Mouse (Mus musculus): ENCODE results near the gene Nrbf2. TPM values are rescaled to one million over a fixed set of nuclear protein-coding genes. Genes with fewer than 3 reads are reported as not detected.
A peak's percentile ranks its signal among the peaks of the same experiment; 100 is the strongest.

The Nrbf2 gene
- polyA plus RNA-seq, 1 experiment from 2014 or later, result 35.6 TPM

GRCm38 (mm10) chr10:67311277-67311959, 26.3 kb upstream of the Nrbf2 start:
- Histone ChIP-seq H3K27ac (0 out of 2 replicates have a peak overlapping the region, but pooled peaks have one; percentile 73), H3K4me1 (peaks cover 14% of the 10 kb centered on the region), H3K4me3 (replicated peaks) (no peak overlapping the region), H3K4me2 (peak overlapping the region; percentile 32; the same call in 1 of the 2 replicates), H3K36me3 (no peaks in the 10 kb centered on the region), H3K9ac (no peak overlapping the region), H3K27me3 (no peaks in the 10 kb centered on the region), H3K9me3 (replicated peaks) (no peaks in the 10 kb centered on the region)
- peak; percentile 84 for ATAC-seq (replicated peaks; ENCODE audit: low FRiP score)
- 14% methylated on average over 9 of the region's 9 CpGs for WGBS

DNA sequence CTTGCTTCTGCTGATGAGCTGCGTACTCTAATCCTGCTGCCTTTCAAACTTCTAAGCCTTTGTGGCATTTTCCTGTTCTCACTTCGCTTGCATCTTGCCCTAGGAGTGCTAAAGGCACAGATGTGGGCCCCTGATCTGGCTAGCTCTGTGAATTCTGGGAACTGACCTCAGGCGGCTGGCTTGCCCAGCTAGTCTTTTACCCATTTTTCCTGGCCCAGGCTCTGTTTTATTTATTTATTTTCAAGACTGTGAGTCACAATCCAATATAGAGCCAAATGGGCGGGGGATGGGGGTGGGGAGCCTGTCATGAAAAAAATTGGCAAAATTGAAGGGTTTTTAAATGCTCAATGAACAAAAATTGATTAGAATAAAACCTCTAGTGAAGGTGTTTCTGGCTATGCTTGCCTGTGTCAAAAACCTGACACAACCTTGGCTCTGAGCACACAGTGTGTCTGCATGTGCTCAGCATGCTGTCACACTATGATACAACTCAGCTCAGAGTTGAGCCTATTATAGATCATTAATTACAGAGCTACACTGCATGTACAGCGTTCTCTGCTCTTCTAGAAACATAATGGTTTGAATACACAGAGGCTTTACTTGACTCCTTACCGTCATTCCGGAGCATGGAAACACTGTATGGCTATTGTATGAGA, 24.5 kb upstream of the Nrbf2 start:
- H3K36me3 ChIP-seq, result no peaks in the 10 kb centered on the region
- WGBS, result 87% methylated on average over 7 of the region's 7 CpGs
- H3K4me1 ChIP-seq, result peaks cover 14% of the 10 kb centered on the region
- H3K4me2 ChIP-seq, result no peak overlapping the region
- H3K27ac ChIP-seq, result no peak overlapping the region
- ATAC-seq (replicated peaks; ENCODE audit: low FRiP score), result no peak
- no peaks in the 10 kb centered on the region for H3K27me3 ChIP-seq
- H3K9me3 ChIP-seq (replicated peaks), result no peaks in the 10 kb centered on the region
- no peak overlapping the region for H3K4me3 ChIP-seq (replicated peaks)
- H3K9ac ChIP-seq, result no peak overlapping the region

- no peak for ATAC-seq (replicated peaks; ENCODE audit: low FRiP score)
- no peaks in the 10 kb centered on the region for H3K27me3 ChIP-seq
- H3K36me3 ChIP-seq, result no peaks in the 10 kb centered on the region
- H3K9me3 ChIP-seq (replicated peaks), result no peaks in the 10 kb centered on the region
- WGBS, result 29% methylated on average over 2 of the region's 2 CpGs
- peaks cover 3% of the 10 kb centered on the region; the same call in 1 of the 2 replicates for H3K4me1 ChIP-seq
- H3K27ac ChIP-seq, result no peak overlapping the region
- H3K9ac ChIP-seq, result no peak overlapping the region
- no peak overlapping the region for H3K4me3 ChIP-seq (replicated peaks)
- no peak overlapping the region for H3K4me2 ChIP-seq
Observed at GRCm38 (mm10) chr10:67302340-67302739, 17.2 kb upstream of the Nrbf2 start.

DNA sequence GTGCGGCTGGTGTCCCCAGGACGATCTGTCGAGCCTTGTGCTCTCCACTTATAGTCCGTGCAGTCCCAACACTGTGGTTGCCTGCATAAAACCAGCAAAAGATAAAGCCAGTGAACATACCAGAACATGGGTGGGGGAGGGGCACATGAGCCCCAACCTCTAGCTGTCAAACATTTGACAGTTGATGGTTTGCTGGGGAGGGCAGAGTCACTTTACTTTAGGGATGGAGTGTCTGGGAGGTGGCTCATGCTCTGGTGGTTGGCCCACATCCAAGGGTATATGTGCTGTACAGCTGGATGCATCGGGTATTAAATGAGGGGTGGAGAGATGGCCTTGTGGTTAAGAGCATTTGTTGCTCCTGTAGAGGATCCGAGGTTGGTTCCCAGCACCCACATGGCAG, 15.9 kb upstream of the Nrbf2 start:
- Histone ChIP-seq H3K4me1 (peaks cover 3% of the 10 kb centered on the region; the same call in 1 of the 2 replicates), H3K4me2 (no peak overlapping the region), H3K27ac (no peak overlapping the region), H3K9me3 (replicated peaks) (no peaks in the 10 kb centered on the region), H3K9ac (no peak overlapping the region), H3K4me3 (replicated peaks) (no peak overlapping the region), H3K36me3 (no peaks in the 10 kb centered on the region), H3K27me3 (no peaks in the 10 kb centered on the region)
- 92% methylated on average over 6 of the region's 6 CpGs for WGBS
- ATAC-seq (replicated peaks; ENCODE audit: low FRiP score), result no peak

GRCm38 (mm10) chr10:67299285-67299684, 14.2 kb upstream of the Nrbf2 start:
- no peak overlapping the region for H3K4me2 ChIP-seq
- H3K36me3 ChIP-seq, result no peaks in the 10 kb centered on the region
- H3K27ac ChIP-seq, result no peak overlapping the region
- peaks cover 3% of the 10 kb centered on the region; the same call in 1 of the 2 replicates for H3K4me1 ChIP-seq
- WGBS, result 72% methylated on average over 4 of the region's 4 CpGs
- ATAC-seq (replicated peaks; ENCODE audit: low FRiP score), result no peak
- H3K4me3 ChIP-seq (replicated peaks), result no peak overlapping the region
- H3K27me3 ChIP-seq, result no peaks in the 10 kb centered on the region
- H3K9me3 ChIP-seq (replicated peaks), result no peaks in the 10 kb centered on the region
- H3K9ac ChIP-seq, result no peak overlapping the region

GRCm38 (mm10) chr10:67298856-67299255, 13.8 kb upstream of the Nrbf2 start:
- Histone ChIP-seq H3K27me3 (no peaks in the 10 kb centered on the region), H3K9ac (no peak overlapping the region), H3K4me3 (replicated peaks) (no peak overlapping the region), H3K36me3 (no peaks in the 10 kb centered on the region), H3K9me3 (replicated peaks) (no peaks in the 10 kb centered on the region), H3K4me1 (peaks cover 3% of the 10 kb centered on the region; the same call in 1 of the 2 replicates), H3K4me2 (no peak overlapping the region), H3K27ac (no peak overlapping the region)
- WGBS, result 22% methylated on average over 5 of the region's 5 CpGs
- ATAC-seq (replicated peaks; ENCODE audit: low FRiP score), result no peak

DNA sequence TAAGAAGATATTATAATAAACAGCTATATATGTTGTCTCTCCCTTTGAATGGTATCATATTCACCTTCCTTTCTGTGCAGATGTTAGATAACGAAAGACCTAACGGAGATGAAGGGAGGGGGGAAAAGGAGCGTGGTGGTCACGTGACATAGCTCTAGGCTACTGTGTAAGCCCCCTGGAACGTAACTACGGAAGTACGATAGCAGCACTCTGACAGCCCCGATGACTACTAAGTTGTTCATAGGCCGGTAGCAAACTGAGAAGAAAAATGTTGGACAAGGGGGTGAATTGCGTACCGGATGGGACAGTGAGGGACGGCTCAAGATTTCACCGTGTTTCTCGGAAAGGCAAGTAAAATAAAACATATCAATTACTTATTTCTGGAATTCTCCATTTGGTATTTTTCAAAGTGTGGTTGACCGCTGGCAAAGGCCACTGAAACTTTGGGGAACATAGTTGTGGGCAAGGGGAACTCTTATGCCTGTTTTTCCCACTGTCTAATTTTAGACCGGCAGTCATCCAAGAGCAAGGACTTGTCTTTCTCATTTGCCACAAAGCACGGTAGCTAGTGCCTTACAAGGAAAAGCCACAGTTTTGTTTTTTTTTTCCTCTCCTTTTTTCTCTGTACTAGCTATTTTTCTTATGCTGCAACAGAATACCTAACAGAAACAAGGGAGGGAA, 12.2 kb upstream of the Nrbf2 start:
- H3K4me2 ChIP-seq, result no peak overlapping the region
- H3K27me3 ChIP-seq, result no peaks in the 10 kb centered on the region
- no peaks in the 10 kb centered on the region for H3K9me3 ChIP-seq (replicated peaks)
- no peaks in the 10 kb centered on the region for H3K36me3 ChIP-seq
- no peak overlapping the region for H3K9ac ChIP-seq
- ATAC-seq (replicated peaks; ENCODE audit: low FRiP score), result no peak
- H3K4me3 ChIP-seq (replicated peaks), result no peak overlapping the region
- H3K4me1 ChIP-seq, result peaks cover 3% of the 10 kb centered on the region; the same call in 1 of the 2 replicates
- no peak overlapping the region for H3K27ac ChIP-seq
- WGBS, result 85% methylated on average over 17 of the region's 17 CpGs

- H3K36me3 ChIP-seq, result no peaks in the 10 kb centered on the region
- H3K4me1 ChIP-seq, result peaks cover 3% of the 10 kb centered on the region; the same call in 1 of the 2 replicates
- no peak for ATAC-seq (replicated peaks; ENCODE audit: low FRiP score)
- H3K9me3 ChIP-seq (replicated peaks), result no peaks in the 10 kb centered on the region
- no peak overlapping the region for H3K4me2 ChIP-seq
- H3K9ac ChIP-seq, result no peak overlapping the region
- H3K27ac ChIP-seq, result no peak overlapping the region
- no peaks in the 10 kb centered on the region for H3K27me3 ChIP-seq
- WGBS, result 76% methylated on average over 8 of the region's 8 CpGs
- H3K4me3 ChIP-seq (replicated peaks), result no peak overlapping the region
Observed at GRCm38 (mm10) chr10:67296482-67297152, 11.5 kb upstream of the Nrbf2 start.

DNA sequence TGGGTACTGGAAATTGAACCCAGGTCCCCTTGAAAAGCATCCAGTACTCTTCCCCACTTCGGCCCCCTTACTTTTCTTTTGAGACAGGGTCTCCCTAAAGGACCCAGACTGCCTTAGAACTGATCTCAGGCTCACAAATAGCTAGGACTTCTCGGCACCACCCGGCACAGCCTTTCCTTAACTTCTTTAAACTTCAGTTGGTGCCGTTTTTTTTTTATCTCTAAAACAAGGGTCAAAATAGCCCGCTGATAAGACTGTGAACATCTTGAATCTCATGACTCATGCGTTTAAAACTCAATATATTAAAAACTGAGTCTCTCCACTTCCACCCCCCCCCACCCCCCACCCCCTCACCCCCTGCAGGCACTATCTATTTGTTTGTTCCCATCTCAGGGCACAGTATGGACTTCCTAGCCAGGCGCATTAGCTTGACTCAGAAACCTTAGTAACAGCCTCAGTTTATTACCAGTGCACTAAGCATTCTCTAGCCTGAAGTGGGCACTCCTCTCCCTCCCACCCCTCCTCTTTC, 10.9 kb upstream of the Nrbf2 start:
- no peaks in the 10 kb centered on the region for H3K27me3 ChIP-seq
- H3K9me3 ChIP-seq (replicated peaks), result no peaks in the 10 kb centered on the region
- H3K4me2 ChIP-seq, result no peak overlapping the region
- H3K36me3 ChIP-seq, result no peaks in the 10 kb centered on the region
- H3K4me1 ChIP-seq, result peaks cover 3% of the 10 kb centered on the region; the same call in 1 of the 2 replicates
- H3K4me3 ChIP-seq (replicated peaks), result no peak overlapping the region
- 75% methylated on average over 7 of the region's 7 CpGs for WGBS
- no peak overlapping the region for H3K9ac ChIP-seq
- no peak overlapping the region for H3K27ac ChIP-seq
- no peak for ATAC-seq (replicated peaks; ENCODE audit: low FRiP score)

DNA sequence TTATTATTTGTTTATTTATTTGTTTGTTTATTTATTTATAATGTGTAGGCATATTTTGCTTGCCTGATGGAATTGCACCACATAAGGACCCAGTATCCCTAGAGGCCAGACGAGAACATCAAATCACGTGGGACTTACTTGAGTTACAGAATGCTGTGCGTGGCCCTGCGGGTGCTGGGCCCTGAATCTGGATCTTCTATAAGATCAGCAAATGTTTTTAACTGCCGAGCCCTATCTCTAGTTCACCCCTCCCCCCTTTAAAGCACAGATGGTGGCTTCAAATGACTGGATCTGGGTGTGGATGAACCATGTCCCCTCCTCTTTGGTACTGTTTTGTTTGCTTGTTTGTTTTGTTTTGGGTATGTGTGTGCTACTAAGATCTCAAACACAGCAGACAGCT, 10.2 kb upstream of the Nrbf2 start:
- Histone ChIP-seq H3K36me3 (no peaks in the 10 kb centered on the region), H3K4me2 (no peak overlapping the region), H3K4me1 (peaks cover 3% of the 10 kb centered on the region; the same call in 1 of the 2 replicates), H3K9ac (no peak overlapping the region), H3K27me3 (no peaks in the 10 kb centered on the region), H3K27ac (no peak overlapping the region), H3K9me3 (replicated peaks) (no peaks in the 10 kb centered on the region), H3K4me3 (replicated peaks) (no peak overlapping the region)
- ATAC-seq (replicated peaks; ENCODE audit: low FRiP score), result no peak
- 66% methylated on average over 5 of the region's 5 CpGs for WGBS

DNA sequence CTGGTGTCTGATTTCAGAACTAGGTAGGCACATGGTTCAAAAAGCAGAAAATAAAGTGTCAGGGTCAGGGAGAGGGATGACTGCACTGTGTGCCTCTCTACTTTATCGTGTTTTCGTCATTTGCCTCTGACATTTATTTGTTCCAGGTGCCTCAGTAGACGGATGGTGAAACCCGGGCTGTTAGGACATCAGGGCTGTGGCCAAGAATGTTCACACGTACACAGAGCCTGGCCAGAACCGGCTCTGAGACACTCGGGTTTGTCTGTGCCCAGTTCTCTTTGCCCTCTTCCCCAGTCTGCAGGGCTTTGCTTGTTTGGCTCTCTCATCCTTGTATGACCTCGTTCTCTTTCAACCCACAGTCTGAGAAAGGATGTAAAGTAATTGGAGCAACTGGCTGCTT, 6.0 kb upstream of the Nrbf2 start:
- no peaks in the 10 kb centered on the region for H3K9me3 ChIP-seq (replicated peaks)
- no peak overlapping the region for H3K9ac ChIP-seq
- no peaks in the 10 kb centered on the region for H3K27me3 ChIP-seq
- WGBS, result 31% methylated on average over 8 of the region's 8 CpGs
- no peak overlapping the region for H3K4me3 ChIP-seq (replicated peaks)
- H3K27ac ChIP-seq, result no peak overlapping the region
- no peaks in the 10 kb centered on the region for H3K4me1 ChIP-seq
- ATAC-seq (replicated peaks; ENCODE audit: low FRiP score), result no peak
- no peaks in the 10 kb centered on the region for H3K36me3 ChIP-seq
- H3K4me2 ChIP-seq, result no peak overlapping the region
